Mouse (Mus musculus) liver, embryonic 11.5 days (tissue): ENCODE data around the gene Dnajb11. TPM values are rescaled to one million over a fixed set of nuclear protein-coding genes. Genes with fewer than 3 reads are reported as not detected.

Source experiments
- ATAC-seq: fragments of 200-750 bp; cut with Nextera tagmentation; replicated peaks from 2 replicates; pipeline ENCODE4 v1.8.0; 2017; ENCODE audit warnings: moderate number of reproducible peaks, mild to moderate bottlenecking, moderate TSS enrichment, moderate library complexity; ENCODE audit not compliant: low FRiP score
- DNase-seq: peaks from one replicate; pipeline ENCODE4 v3.0.0-alpha.2; 2017; ENCODE audit warnings: low spot score
- H3K27ac ChIP-seq: fragments of 300-500 bp; sonication (generic); 2 replicates; pipeline ENCODE4 v1.5.1; 2014; ENCODE audit warnings: mild to moderate bottlenecking, low read depth, low read length, control low read depth
- H3K27me3 ChIP-seq: fragments of 300-500 bp; sonication (generic); replicated peaks from 2 replicates; pipeline ENCODE4 v1.6.1; 2014; ENCODE audit warnings: low read length, mixed read lengths; ENCODE audit not compliant: control insufficient read depth, insufficient read depth
- H3K36me3 ChIP-seq: fragments of 300-500 bp; sonication (generic); 2 replicates; pipeline ENCODE4 v1.6.1; 2014; ENCODE audit warnings: mild to moderate bottlenecking, low read length, moderate library complexity, mixed read lengths; ENCODE audit not compliant: control insufficient read depth, insufficient read depth
- H3K4me1 ChIP-seq: fragments of 300-500 bp; sonication (generic); replicated peaks from 2 replicates; pipeline ENCODE4 v1.6.1; 2014; ENCODE audit warnings: low read length, mixed read lengths; ENCODE audit not compliant: control insufficient read depth, insufficient read depth
- H3K4me2 ChIP-seq: fragments of 300-500 bp; sonication (generic); 2 replicates; pipeline ENCODE4 v1.6.1; 2014; ENCODE audit warnings: mild to moderate bottlenecking, control low read depth, moderate library complexity
- H3K4me3 ChIP-seq: fragments of 300-500 bp; sonication (generic); 2 replicates; pipeline ENCODE4 v1.5.1; 2014; ENCODE audit warnings: low read depth, low read length, control low read depth
- H3K9ac ChIP-seq: fragments of 300-500 bp; sonication (generic); 2 replicates; pipeline ENCODE4 v1.6.1; 2014; ENCODE audit warnings: low read depth, low read length, control low read depth
- H3K9me3 ChIP-seq: fragments of 300-500 bp; sonication (generic); 2 replicates; pipeline ENCODE4 v1.6.1; 2016; ENCODE audit warnings: low read length, inconsistent platforms, mixed read lengths; ENCODE audit not compliant: control insufficient read depth
- WGBS: fragments of 180-500 bp; shearing (Covaris S2); extraction: QIAGEN DNeasy Blood & Tissue Kit; methylation state at CpG from one replicate; pipeline ENCODE4 v1.1.7; 2014; 5-methylcytosine and 5-hydroxymethylcytosine counted together
- polyA plus RNA-seq: library from polyadenylated mRNA; unstranded; fragments of >200 nt; fragmentation: Nextera tagmentation; extraction: Ambion mirVana; gene quantifications from 2 replicates; pipeline ENCODE4 v1.2.1, GENCODE M21; 2014

Dnajb11 gene
- polyA plus RNA-seq, 1 experiment from 2014 or later = 125 TPM

- Histone ChIP-seq H3K4me1 (peaks cover 9% of the 10 kb centered on the region; the same call in 1 of the 2 replicates), H3K36me3 (no peaks in the 10 kb centered on the region), H3K4me2 (no peak overlapping the region), H3K9ac (no peak overlapping the region), H3K9me3 (no peaks in the 10 kb centered on the region), H3K27me3 (no peaks in the 10 kb centered on the region), H3K4me3 (no peak overlapping the region), H3K27ac (no peak overlapping the region)
- DNase-seq (no peak), ATAC-seq (no peak)
- WGBS = 82% methylated on average over 4 of the region's 4 CpGs
These were observed 12.2 kb upstream of the Dnajb11 start for GRCm38 (mm10) chr16:22845481-22845880.

GRCm38 (mm10) chr16:22847686-22848085, 10.0 kb upstream of the Dnajb11 start:
- peaks cover 14% of the 10 kb centered on the region; the same call in 1 of the 2 replicates for H3K4me1 ChIP-seq
- H3K4me2 ChIP-seq = no peak overlapping the region
- no peak overlapping the region for H3K4me3 ChIP-seq
- no peak overlapping the region for H3K9ac ChIP-seq
- no peak overlapping the region for H3K27ac ChIP-seq
- DNase-seq = no peak
- ATAC-seq = no peak
- no peaks in the 10 kb centered on the region for H3K36me3 ChIP-seq
- H3K27me3 ChIP-seq = no peaks in the 10 kb centered on the region
- 76% methylated on average over 1 of the region's 1 CpGs for WGBS
- no peaks in the 10 kb centered on the region for H3K9me3 ChIP-seq

GRCm38 (mm10) chr16:22848331-22848730, 9.3 kb upstream of the Dnajb11 start:
- 87% methylated on average over 1 of the region's 1 CpGs for WGBS
- H3K4me3 ChIP-seq = no peak overlapping the region
- DNase-seq (no peak), ATAC-seq (no peak)
- no peaks in the 10 kb centered on the region for H3K27me3 ChIP-seq
- H3K9me3 ChIP-seq = no peaks in the 10 kb centered on the region
- H3K27ac ChIP-seq = no peak overlapping the region
- H3K4me2 ChIP-seq = no peak overlapping the region
- no peak overlapping the region for H3K9ac ChIP-seq
- no peaks in the 10 kb centered on the region for H3K36me3 ChIP-seq
- peaks cover 15% of the 10 kb centered on the region; the same call in 1 of the 2 replicates for H3K4me1 ChIP-seq

GRCm38 (mm10) chr16:22852709-22853108, 4.9 kb upstream of the Dnajb11 start:
- H3K36me3 ChIP-seq = no peaks in the 10 kb centered on the region; the same call in 1 of the 2 replicates
- H3K4me2 ChIP-seq = peak overlapping the region; percentile 49
- peak overlapping the region; percentile 46 for H3K27ac ChIP-seq

GRCm38 (mm10) chr16:22856773-22857172, 872 bp upstream of the Dnajb11 start:
- 5% methylated on average over 9 of the region's 9 CpGs for WGBS

More at GRCm38 (mm10) chr16:22852709-22853108, 4.9 kb upstream of the Dnajb11 start:
- Histone ChIP-seq H3K4me1 (peaks cover 19% of the 10 kb centered on the region), H3K27me3 (no peaks in the 10 kb centered on the region), H3K4me3 (no peak overlapping the region), H3K9ac (0 out of 2 replicates have a peak overlapping the region, but pooled peaks have one; percentile 27), H3K9me3 (no peaks in the 10 kb centered on the region)
- no peak for DNase-seq
- peak; percentile 21; the same call in 1 of the 2 replicates for ATAC-seq
- 75% methylated on average over 4 of the region's 4 CpGs for WGBS

GRCm38 (mm10) chr16:22872397-22872796, 14.8 kb downstream of the Dnajb11 start:
- 92% methylated on average over 8 of the region's 8 CpGs for WGBS

More at GRCm38 (mm10) chr16:22856773-22857172, 872 bp upstream of the Dnajb11 start:
- DNase-seq (no peak), ATAC-seq (peak; percentile 63)
- Histone ChIP-seq H3K4me1 (peaks cover 24% of the 10 kb centered on the region), H3K4me3 (peak overlapping the region; percentile 96), H3K4me2 (peak overlapping the region; percentile 83), H3K27ac (peak overlapping the region; percentile 92), H3K9ac (peak overlapping the region; percentile 63), H3K27me3 (no peaks in the 10 kb centered on the region), H3K9me3 (no peaks in the 10 kb centered on the region), H3K36me3 (peaks cover 3% of the 10 kb centered on the region; the same call in 1 of the 2 replicates)

GRCm38 (mm10) chr16:22873369-22873768, 15.7 kb downstream of the Dnajb11 start:
- Histone ChIP-seq H3K36me3 (peaks cover 25% of the 10 kb centered on the region), H3K4me3 (no peak overlapping the region), H3K9me3 (no peaks in the 10 kb centered on the region), H3K27me3 (no peaks in the 10 kb centered on the region), H3K9ac (no peak overlapping the region), H3K27ac (no peak overlapping the region), H3K4me2 (no peak overlapping the region), H3K4me1 (no peaks in the 10 kb centered on the region)
- ATAC-seq = no peak
- WGBS = 80% methylated on average over 4 of the region's 4 CpGs
- DNase-seq = no peak

More at GRCm38 (mm10) chr16:22872397-22872796, 14.8 kb downstream of the Dnajb11 start:
- no peak overlapping the region for H3K27ac ChIP-seq
- ATAC-seq (no peak), DNase-seq (no peak)
- H3K4me1 ChIP-seq = no peaks in the 10 kb centered on the region
- no peak overlapping the region for H3K4me2 ChIP-seq
- H3K4me3 ChIP-seq = no peak overlapping the region
- peaks cover 31% of the 10 kb centered on the region for H3K36me3 ChIP-seq
- no peaks in the 10 kb centered on the region for H3K27me3 ChIP-seq
- H3K9me3 ChIP-seq = no peaks in the 10 kb centered on the region
- no peak overlapping the region for H3K9ac ChIP-seq

- Histone ChIP-seq H3K4me2 (no peak overlapping the region), H3K4me1 (peaks cover 8% of the 10 kb centered on the region), H3K27me3 (no peaks in the 10 kb centered on the region), H3K9ac (no peak overlapping the region), H3K4me3 (no peak overlapping the region), H3K36me3 (peaks cover 5% of the 10 kb centered on the region; the same call in 1 of the 2 replicates), H3K27ac (no peak overlapping the region), H3K9me3 (no peaks in the 10 kb centered on the region)
- WGBS = 47% methylated on average over 9 of the region's 9 CpGs
- DNase-seq (no peak), ATAC-seq (no peak)
These were observed 18.8 kb downstream of the Dnajb11 start for GRCm38 (mm10) chr16:22876218-22877043.
